Mouse (Mus musculus) ES-CJ7 (cell line): ENCODE measurements around the gene Ubxn2a.

Experiments used
- DNase-seq: peaks from one replicate; pipeline ENCODE4 v3.0.0; 2011; ENCODE audit warnings: low read depth, low spot score

Ubxn2a gene

DNA sequence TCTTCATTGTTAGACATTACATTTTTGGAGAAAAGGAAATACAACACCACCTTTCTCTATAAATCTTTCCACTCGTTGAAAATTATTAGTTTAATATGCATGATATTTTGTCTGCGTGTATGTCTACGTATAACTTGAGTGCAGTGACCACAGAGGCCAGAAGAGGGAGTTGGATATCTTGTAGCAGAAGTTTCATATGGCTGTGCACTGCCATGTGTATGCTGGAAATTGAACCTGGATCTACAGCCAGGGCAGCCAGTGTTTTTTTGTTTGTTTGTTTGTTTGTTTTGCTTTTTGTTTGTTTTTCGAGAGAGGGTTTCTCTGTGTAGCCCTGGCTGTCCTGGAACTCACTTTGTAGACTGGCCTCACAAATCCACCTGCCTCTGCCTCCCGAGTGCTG lies 28.5 kb downstream of the Ubxn2a start:
- peak; percentile 60 for DNase-seq

- DNase-seq = peak; percentile 64
These were observed 29.2 kb downstream of the Ubxn2a start for GRCm38 (mm10) chr12:4878296-4878783.

DNA sequence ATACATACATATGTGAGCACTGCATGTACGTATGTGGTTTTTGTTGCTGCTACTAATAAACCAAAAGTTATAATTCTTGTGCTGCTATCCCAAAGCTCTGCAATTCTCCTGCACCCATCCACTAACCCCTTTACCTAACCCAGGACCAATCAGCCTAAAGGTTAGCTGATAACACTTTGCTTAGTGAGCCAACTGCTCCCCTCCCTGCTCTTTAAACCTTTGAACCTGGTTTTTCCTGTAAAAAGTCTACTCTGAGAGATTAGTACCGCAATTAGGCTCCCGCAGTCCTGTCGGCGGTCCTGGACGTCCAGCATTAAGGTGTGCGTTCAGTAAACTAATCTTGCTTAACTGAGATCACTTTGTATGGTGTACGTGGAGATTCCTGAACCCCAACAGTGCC lies 31.9 kb downstream of the Ubxn2a start:
- DNase-seq = no peak

DNA sequence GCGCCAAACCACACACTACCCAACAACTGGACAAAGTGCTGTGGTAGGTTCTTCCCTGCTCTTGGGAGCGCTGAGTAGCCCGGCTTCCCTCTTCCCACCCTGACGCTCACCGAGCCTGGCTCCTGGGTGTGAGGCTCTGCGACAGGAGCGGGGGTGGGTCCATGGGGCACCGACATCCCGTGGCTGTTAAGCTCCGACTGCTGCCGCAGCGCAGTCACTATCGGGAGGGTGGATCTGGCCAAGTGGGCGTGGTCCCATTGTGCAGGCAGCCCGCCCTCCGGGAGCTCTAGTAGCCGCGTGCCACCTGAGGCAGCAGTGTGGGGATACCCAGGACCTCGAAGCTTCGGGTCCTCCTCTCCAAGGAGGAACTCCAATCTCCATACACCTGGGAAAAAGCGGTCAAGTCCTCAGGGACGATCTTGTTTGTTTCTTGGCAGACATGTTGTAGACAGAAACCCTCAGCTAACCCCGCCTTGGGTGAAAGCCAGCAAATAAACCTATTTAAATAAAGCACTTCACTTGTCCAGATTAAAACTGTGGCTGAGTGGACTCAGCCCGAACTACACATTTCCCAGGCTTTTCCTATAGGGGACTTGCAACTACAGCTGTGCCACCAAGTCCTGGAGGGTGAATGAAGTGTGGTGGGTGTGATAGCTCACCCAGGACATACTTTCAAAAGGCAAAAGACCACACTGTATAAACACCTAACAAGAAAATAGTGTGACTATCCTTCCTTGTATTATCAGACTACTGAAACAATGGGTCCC lies 33.2 kb downstream of the Ubxn2a start, which contains the start of gene Mfsd2b:
Gene Mfsd2b, minus strand, starts transcription at position 199 of the 767 bp plus-strand sequence.
- peak; percentile 83 for DNase-seq

DNA sequence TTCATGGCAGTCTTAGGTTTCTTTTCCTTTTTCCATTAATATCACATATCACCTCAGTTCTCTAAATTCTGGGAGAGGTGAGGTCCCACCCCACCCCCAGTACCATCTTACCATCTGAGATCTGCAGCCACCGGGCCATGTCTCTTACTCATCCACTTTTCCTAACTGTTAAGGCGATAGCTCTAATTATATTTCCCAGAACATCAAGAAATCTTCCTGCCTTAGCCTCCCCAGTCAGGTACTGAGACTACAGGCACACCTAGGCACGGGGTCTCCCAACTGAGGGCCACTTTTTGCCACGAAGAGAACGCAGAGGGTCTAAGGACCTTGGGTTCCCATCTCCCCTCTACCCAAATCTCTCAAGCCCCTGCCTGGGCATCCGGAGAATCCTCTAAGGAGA lies 34.0 kb downstream of the Ubxn2a start:
- no peak for DNase-seq

- no peak for DNase-seq
These were observed 34.5 kb downstream of the Ubxn2a start for GRCm38 (mm10) chr12:4872983-4873477.

- DNase-seq = no peak
These were observed 35.2 kb downstream of the Ubxn2a start for GRCm38 (mm10) chr12:4872273-4872672.

DNA sequence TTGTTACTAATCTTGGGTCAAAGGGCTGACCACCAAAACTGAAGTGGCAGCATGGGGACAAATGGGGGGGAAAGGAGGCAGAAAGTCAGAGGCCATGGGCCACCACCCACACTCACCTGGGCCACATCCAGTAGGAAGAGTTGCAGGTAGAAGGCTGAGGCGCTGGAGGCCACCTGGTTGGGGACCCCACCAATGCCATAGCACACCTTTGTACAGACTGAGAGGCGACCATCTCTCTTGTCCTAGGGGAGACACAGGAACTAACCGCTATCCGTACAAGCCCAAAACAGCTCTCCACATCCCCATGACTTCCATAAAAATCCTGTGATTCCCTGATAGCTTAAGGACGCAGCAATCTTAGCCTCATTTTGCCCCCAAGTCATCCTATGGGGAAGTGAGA lies 36.2 kb downstream of the Ubxn2a start:
- no peak for DNase-seq

DNA sequence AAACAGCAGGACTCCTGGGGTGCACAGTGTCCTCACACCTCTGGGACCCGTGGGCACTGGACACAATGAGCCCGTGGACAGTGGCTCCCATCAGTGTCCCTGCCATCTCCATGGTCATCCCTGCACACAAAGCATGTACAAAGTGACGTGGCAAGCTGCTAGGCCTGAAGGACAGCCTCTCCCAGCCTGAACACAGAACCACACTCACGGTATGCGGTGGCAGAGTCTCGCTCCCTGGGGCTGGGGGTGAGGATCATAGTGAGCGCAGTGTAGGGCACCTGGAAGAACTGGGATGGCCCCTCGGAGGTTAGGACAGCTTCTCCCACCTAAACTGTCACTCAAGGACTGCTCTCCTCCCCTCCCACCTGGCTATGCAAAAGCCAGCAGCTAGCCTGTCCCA lies 38.6 kb downstream of the Ubxn2a start:
- DNase-seq = no peak

GRCm38 (mm10) chr12:4864338-4864690 lies 43.2 kb downstream of the Ubxn2a start:
- no peak for DNase-seq

DNA sequence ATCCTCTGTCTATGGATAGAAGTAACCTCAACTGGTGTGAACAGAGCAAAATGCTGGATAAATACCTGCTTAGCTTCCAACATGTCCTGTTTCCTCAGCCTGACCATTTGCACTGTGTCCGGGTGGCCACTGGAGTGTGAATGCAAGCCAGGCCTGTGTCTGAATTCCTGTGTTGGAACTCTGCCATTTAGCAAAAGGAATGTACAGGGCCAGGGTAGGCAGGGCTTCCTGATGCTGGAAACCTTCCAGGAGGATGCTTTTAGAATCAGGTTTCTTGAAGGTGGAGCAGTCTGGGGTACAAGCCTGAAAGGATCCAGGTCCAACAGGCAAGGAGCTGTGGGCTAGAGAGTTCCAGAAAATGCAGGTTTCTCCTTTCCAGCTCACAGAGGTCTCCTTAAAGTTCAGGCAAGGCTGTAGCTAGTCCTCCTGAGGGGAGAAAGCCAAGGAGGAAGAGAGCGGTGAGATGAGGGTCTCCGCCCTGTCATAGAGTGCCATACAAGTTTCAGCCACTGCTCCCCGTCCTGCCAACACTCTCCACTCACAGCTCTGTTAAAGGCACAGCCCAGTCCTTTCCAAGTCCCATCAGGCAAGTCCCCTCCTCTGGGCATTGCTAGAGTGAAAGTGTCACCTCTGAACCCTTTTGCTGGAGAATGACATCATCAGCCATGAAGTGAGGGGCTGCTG lies 43.7 kb downstream of the Ubxn2a start:
- no peak for DNase-seq

GRCm38 (mm10) chr12:4862672-4863071 lies 44.8 kb downstream of the Ubxn2a start:
- DNase-seq = peak; percentile 67

DNA sequence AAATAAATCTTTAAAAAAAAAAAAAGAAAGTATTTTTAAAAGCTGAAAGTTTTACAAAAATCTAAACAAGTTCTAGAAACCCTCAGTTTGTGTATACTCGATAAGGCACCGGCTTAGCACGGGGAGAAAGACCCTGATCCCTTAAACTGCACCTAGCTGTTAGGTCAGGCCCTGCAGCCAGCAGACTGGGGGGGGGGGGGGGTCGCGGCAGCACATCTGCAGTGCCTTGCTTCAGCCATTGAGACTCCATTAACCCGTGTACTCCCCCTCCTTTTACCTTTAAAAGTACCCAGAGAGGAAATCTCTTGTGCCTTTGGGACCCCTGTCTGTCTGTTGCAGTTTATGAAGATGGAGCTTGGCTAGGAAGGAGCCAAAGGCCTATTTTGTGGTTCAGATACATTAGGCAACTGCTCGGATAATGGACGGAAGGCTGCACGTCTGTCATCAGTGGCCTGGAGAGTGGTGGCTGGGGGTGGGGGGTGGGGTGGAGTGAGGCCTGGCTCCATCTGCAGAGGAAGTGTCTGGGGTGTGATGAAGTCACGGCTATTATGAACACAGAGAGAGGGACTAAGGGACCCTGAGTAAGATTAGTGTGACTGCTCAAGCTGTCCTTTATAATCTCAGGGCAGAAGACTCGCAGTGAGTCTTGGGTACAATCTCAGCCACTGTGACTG lies 48.1 kb downstream of the Ubxn2a start:
- no peak for DNase-seq

DNA sequence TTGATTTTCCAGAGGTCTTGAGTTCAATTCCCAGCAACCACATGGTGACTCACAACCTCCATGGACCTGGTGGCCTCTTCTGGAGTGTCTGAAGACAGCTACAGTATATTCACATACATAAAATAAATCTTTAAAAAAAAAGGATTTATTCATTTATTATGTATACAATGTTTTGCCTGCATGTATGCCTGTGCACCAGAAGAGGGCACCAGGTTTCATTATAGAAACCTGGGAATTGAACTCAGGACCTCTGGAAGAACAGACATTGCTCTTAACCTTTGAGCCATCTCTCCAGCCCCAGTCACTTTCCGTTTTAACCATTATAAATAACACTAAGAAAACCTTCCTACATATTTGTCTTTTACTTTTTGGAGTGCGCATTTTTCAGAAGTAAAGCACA lies 50.7 kb downstream of the Ubxn2a start:
- no peak for DNase-seq

DNA sequence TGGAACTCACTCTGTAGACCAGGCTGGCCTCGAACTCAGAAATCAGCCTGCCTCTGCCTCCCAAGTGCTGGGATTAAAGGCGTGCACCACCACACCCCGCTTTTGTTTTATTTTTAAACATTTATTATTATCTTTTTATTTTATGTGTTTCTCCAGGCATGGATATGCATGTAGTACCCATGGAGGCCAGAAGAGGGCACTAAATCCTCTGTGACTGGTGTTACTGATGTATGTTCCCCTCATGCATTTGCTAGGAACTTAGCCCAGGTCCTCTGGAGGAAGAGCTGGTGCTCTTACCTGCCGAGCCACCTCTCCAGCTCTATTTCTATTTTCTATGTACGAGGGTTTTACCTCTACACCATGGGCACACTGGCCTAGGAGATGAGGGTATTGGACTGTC lies 51.3 kb downstream of the Ubxn2a start:
- DNase-seq = peak; percentile 76

- DNase-seq = peak; percentile 44
These were observed 63.8 kb downstream of the Ubxn2a start for GRCm38 (mm10) chr12:4843741-4844140.

DNA sequence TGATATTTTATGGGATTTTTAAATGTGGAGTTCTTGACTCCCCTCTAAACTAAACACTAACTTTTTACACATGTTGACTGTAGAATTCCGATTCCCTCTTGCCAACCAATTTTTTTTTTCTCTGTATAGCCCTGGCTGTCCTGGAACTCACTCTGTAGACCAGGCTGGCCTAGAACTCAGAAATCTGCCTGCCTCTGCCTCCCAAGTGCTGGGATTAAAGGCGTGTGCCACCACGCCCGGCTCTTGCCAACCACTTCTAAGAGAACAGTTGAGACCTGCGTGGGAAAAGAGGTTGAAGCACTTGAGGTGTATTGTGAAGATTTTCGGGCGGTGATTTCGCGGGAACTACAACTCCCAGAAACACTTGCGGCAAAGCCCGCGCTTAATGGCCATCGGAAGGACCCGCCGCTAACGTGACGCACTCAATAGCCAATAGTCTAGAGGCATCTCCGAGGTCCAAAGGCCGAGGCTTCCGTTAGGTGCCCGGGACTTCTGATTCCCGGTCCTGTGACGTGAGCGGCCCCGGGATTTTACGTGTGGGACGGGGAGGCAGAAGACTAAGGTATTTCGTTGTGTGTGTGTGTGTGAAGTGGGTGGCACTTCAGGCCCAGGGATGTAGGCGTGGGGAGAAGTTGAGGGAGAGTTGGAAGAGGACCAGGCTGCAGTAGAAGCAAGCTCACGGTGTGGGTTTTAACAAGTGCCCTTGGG lies 64.5 kb downstream of the Ubxn2a start, which contains the start of gene Wdcp:
Gene Wdcp, plus strand, starts transcription at position 414 of the 708 bp plus-strand sequence.
- peak; percentile 94 for DNase-seq

- DNase-seq = no peak
These were observed 65.0 kb downstream of the Ubxn2a start for GRCm38 (mm10) chr12:4842456-4842855.

DNA sequence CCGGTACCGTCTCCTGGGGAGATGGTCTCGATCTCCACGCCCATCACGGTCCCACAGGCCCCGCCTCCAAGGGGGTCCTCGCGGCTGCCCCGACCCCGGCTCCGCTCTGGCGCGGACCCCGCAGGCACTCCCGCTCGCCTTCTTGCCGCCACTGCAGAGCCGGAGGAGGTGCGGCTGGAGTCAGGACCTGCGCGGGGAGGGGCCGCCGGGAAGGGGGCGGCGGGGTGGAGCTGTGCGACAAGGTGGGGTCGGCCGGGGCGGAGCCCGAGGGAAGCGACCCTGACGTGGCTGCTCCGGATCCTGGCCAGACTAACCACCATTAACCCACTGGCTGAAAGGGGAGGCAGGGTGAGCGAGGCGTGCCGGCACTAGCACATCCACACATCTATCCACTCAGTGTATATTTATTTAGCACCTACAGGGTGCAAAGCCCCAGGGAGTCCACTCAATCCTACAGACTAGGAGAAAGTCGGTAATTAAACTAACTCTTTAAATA lies 66.1 kb downstream of the Ubxn2a start, which contains the start of gene Fkbp1b:
Gene Fkbp1b, minus strand, starts transcription at position 200 of the 496 bp plus-strand sequence.
- DNase-seq = peak; percentile 74

DNA sequence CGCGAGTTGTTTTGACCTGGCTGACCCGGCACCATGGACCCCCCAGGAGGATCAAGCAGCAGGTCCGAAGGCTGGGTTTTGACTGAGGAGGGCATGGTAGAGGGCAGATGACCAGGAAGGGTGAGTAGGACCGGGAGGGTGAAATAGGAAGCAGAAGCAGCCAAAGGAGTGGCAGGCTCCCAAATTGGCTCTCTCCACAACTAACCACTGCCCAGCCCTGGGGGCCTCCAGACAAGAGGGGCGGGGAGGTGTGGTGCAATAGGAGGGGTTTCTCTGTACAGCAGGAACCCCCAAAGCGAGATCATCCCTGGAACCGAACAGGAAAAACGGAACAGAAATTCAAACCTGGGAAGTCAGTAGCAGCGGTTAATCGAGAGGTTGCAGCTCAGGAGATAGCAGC lies 66.8 kb downstream of the Ubxn2a start:
- no peak for DNase-seq

DNA sequence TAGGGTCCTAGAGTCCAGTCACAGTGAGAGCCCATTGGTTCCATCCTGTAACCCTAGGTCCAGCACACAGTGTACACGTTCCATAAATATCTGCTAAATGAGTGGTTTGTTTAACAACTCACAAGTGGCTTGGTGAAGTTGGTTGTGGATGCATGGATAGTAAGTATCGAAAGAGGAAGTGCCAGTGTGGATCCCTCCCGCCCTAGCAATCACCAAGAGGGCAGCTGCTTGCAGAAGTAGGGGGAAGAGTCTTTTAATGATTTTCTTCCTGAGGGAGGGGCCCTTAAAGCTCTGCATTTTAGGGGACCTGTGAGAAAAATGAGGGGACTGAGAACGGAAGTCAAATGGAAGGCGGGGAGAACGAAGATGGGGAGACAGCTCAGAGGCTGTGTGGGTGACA lies 67.5 kb downstream of the Ubxn2a start:
- no peak for DNase-seq
